Mouse (Mus musculus) C2C12 (cell line): ENCODE measurements at regions not wholly inside any gene's neighbourhood (a gene's known extent, or its start where the extent isn't known, plus 50 kb on each side); places are given as distances from the start of the nearest gene placed in this dataset.
A peak's percentile ranks its signal among the peaks of the same experiment; 100 is the strongest.

Experiments
- H3K27me3 ChIP-seq: one replicate; pipeline ENCODE4 v1.6.1; 2011; ENCODE audit not compliant: control insufficient read depth, insufficient read depth, insufficient read length
- H3K36me3 ChIP-seq: one replicate; pipeline ENCODE4 v1.6.1; 2011; ENCODE audit not compliant: control insufficient read depth, insufficient read depth
- H3K4me3 ChIP-seq: one replicate; pipeline ENCODE4 v1.5.1; 2011; ENCODE audit warnings: mild to moderate bottlenecking, control low read depth; ENCODE audit not compliant: poor library complexity, insufficient read depth, severe bottlenecking
- H3K79me2 ChIP-seq: one replicate; pipeline ENCODE4 v1.6.1; 2011; ENCODE audit not compliant: control insufficient read depth, insufficient read depth
- H3K79me3 ChIP-seq: one replicate; pipeline ENCODE4 v1.6.1; 2011; ENCODE audit warnings: low read depth, control low read depth
- H3ac ChIP-seq: one replicate; pipeline ENCODE3; 2011; ENCODE audit warnings: low read depth; ENCODE audit not compliant: control insufficient read depth, insufficient read length
- CEBPB ChIP-seq: IDR thresholded peaks from one replicate; pipeline ENCODE4 v1.6.1; 2011; ENCODE audit warnings: low read depth, mild to moderate bottlenecking, control low read depth, moderate library complexity
- CTCF ChIP-seq: IDR thresholded peaks from one replicate; pipeline ENCODE4 v1.5.1; 2011; ENCODE audit not compliant: control insufficient read depth, insufficient read depth, insufficient read length
- FOSL1 ChIP-seq: IDR thresholded peaks from one replicate; pipeline ENCODE4 v1.8.0; 2011; ENCODE audit warnings: mild to moderate bottlenecking, low read length; ENCODE audit not compliant: poor library complexity, insufficient read depth, severe bottlenecking
- MAX ChIP-seq: IDR thresholded peaks from one replicate; pipeline ENCODE4 v1.6.1; 2011; ENCODE audit warnings: mild to moderate bottlenecking, control low read depth
- MYOD1 ChIP-seq: IDR thresholded peaks from one replicate; pipeline ENCODE4 v1.6.1; 2011; ENCODE audit warnings: low read depth; ENCODE audit not compliant: control insufficient read depth, insufficient read length
- MYOG ChIP-seq: IDR thresholded peaks from one replicate; pipeline ENCODE4 v1.6.1; 2011; ENCODE audit not compliant: control insufficient read depth, insufficient read length; ENCODE audit errors: extremely low read depth
- USF1 ChIP-seq: IDR thresholded peaks from one replicate; pipeline ENCODE4 v1.6.1; 2011; ENCODE audit warnings: low read depth, mild to moderate bottlenecking, control low read depth, moderate library complexity

DNA sequence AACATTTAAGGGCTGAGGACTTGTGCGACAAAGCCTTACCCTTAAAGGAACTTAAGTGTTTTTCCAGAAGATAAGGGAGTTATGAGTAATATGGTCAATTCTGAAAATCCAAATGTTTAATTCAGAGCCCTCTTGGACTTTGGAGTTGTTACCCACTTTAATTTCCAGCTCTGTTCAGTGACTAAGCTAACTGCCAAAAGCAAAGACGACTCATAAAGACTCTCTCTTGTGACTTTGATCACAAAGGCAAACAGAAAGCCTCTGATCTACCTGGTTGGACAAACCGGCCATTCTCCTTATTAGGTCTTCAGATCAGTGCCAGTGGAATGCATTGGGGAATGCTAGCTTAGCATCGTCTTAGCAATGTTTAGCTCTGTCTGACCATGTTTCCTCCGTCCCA is 167.3 kb upstream of the Nrip1 start:
- Histone ChIP-seq H3K4me3 (no peak overlapping the region), H3K79me2 (no peaks in the 10 kb centered on the region), H3K27me3 (no peaks in the 10 kb centered on the region), H3ac (no peak overlapping the region), H3K79me3 (no peaks in the 10 kb centered on the region), H3K36me3 (no peaks in the 10 kb centered on the region)
- no peak for TF ChIP-seq CTCF
- TF ChIP-seq CEBPB = no peak
- no peak for TF ChIP-seq FOSL1
- no peak for TF ChIP-seq MAX
- TF ChIP-seq USF1 = no peak
- TF ChIP-seq MYOD1 = no peak
- TF ChIP-seq MYOG = no peak

- H3K4me3 ChIP-seq = no peak overlapping the region
- no peaks in the 10 kb centered on the region for H3K36me3 ChIP-seq
- TF ChIP-seq FOSL1 (no peak), MAX (no peak), MYOD1 (no peak), USF1 (no peak), CEBPB (no peak), MYOG (no peak), CTCF (no peak)
- no peaks in the 10 kb centered on the region for H3K27me3 ChIP-seq
- no peak overlapping the region for H3ac ChIP-seq
- H3K79me3 ChIP-seq = no peaks in the 10 kb centered on the region
- H3K79me2 ChIP-seq = no peaks in the 10 kb centered on the region
Observed at GRCm38 (mm10) chr16:76540328-76540923, 166.8 kb upstream of the Nrip1 start.

- TF ChIP-seq CEBPB (peak; percentile 92), CTCF (no peak)
- Histone ChIP-seq H3K4me3 (no peak overlapping the region), H3ac (no peak overlapping the region), H3K79me3 (no peaks in the 10 kb centered on the region), H3K36me3 (no peaks in the 10 kb centered on the region), H3K27me3 (no peaks in the 10 kb centered on the region), H3K79me2 (no peaks in the 10 kb centered on the region)
Observed at GRCm38 (mm10) chr16:76539669-76540068, 166.0 kb upstream of the Nrip1 start.

DNA sequence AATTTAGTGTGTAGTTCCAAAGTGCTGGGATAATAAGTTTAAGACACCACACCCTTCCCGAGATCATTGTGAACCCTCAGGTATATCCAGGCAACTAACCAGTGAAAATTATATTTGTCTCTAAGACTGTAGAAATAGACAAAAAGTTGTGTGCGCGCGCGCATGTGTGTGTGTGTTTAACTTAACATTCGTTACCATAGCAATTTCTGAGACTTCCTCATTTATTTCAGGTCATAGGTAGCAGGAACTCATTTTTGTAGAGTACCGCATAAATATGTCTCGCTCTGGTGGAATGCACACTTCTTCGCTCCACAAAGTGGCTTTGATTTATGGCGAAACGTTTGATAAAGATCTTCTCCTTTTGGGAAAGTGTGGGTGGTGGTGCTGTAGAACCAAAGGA is 164.2 kb upstream of the Nrip1 start:
- no peak overlapping the region for H3ac ChIP-seq
- no peaks in the 10 kb centered on the region for H3K36me3 ChIP-seq
- H3K4me3 ChIP-seq = no peak overlapping the region
- no peaks in the 10 kb centered on the region for H3K79me2 ChIP-seq
- TF ChIP-seq FOSL1 (no peak), MYOG (no peak), MAX (no peak), MYOD1 (no peak), CTCF (no peak), USF1 (no peak), CEBPB (no peak)
- no peaks in the 10 kb centered on the region for H3K27me3 ChIP-seq
- H3K79me3 ChIP-seq = no peaks in the 10 kb centered on the region

DNA sequence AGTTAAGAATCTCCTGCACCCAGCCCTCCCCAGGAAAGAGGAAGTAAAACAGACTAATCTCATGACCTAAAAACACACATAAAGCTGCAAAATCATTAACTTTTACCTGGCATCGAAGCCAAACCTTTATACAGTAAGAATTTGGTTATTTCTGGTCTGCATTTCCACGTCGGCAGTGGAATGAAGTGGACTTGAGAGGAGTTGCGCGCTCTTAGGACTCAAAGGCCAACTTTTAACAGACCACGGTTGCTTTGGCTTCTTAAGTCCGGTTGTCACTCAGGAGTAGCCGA is 159.2 kb upstream of the Nrip1 start:
- Histone ChIP-seq H3ac (no peak overlapping the region), H3K4me3 (no peak overlapping the region), H3K79me2 (no peaks in the 10 kb centered on the region), H3K36me3 (no peaks in the 10 kb centered on the region), H3K79me3 (no peaks in the 10 kb centered on the region), H3K27me3 (no peaks in the 10 kb centered on the region)
- TF ChIP-seq USF1 (no peak), MYOD1 (no peak), CEBPB (no peak), MYOG (no peak), FOSL1 (no peak), MAX (no peak), CTCF (no peak)

- TF ChIP-seq USF1 (no peak), FOSL1 (no peak), MYOG (no peak), CEBPB (no peak)
- Histone ChIP-seq H3K4me3 (no peak overlapping the region), H3K27me3 (no peaks in the 10 kb centered on the region), H3K36me3 (no peaks in the 10 kb centered on the region), H3ac (no peak overlapping the region), H3K79me2 (no peaks in the 10 kb centered on the region), H3K79me3 (no peaks in the 10 kb centered on the region)
Observed at GRCm38 (mm10) chr16:76532142-76532927, 158.7 kb upstream of the Nrip1 start.
